Mouse (Mus musculus) kidney, embryonic 15.5 days (tissue): ENCODE data around the gene Vps26c. TPM values are rescaled to one million over a fixed set of nuclear protein-coding genes. Genes with fewer than 3 reads are reported as not detected.
"Not testable (repeated sequence)": the region's sequence is repeated elsewhere in the genome, so short reads cannot be mapped to it uniquely, and the experiment has no call there.

Experiments used
- ATAC-seq: fragments of 200-750 bp; cut with Nextera tagmentation; replicated peaks from 2 replicates; pipeline ENCODE4 v1.8.0; 2017; ENCODE audit warnings: moderate TSS enrichment; ENCODE audit not compliant: low FRiP score
- H3K27ac ChIP-seq: fragments of 300-500 bp; sonication (generic); 2 replicates; pipeline ENCODE4 v1.5.1; 2015; ENCODE audit warnings: mild to moderate bottlenecking, inconsistent platforms
- H3K27me3 ChIP-seq: fragments of 300-500 bp; sonication (generic); 2 replicates; pipeline ENCODE4 v1.6.1; 2015; ENCODE audit warnings: inconsistent platforms
- H3K36me3 ChIP-seq: fragments of 300-500 bp; sonication (generic); 2 replicates; pipeline ENCODE4 v1.6.1; 2015; ENCODE audit warnings: inconsistent platforms
- H3K4me1 ChIP-seq: fragments of 300-500 bp; sonication (generic); 2 replicates; pipeline ENCODE4 v1.6.1; 2015; ENCODE audit warnings: inconsistent platforms
- H3K4me2 ChIP-seq: fragments of 300-500 bp; sonication (generic); 2 replicates; pipeline ENCODE4 v1.6.1; 2015; ENCODE audit warnings: moderate library complexity, mild to moderate bottlenecking, inconsistent platforms
- H3K4me3 ChIP-seq: fragments of 300-500 bp; sonication (generic); replicated peaks from 2 replicates; pipeline ENCODE4 v1.5.1; 2015; ENCODE audit warnings: mild to moderate bottlenecking, inconsistent platforms
- H3K9ac ChIP-seq: fragments of 300-500 bp; sonication (generic); 2 replicates; pipeline ENCODE4 v1.6.1; 2015; ENCODE audit warnings: mild to moderate bottlenecking, inconsistent platforms
- H3K9me3 ChIP-seq: fragments of 300-500 bp; sonication (generic); replicated peaks from 2 replicates; pipeline ENCODE4 v1.6.1; 2016; ENCODE audit warnings: inconsistent platforms
- WGBS: fragments of 180-500 bp; shearing (Covaris S2); methylation state at CpG from one replicate; pipeline ENCODE4 v1.1.7; 2015; ENCODE audit warnings: mixed read lengths; 5-methylcytosine and 5-hydroxymethylcytosine counted together
- polyA plus RNA-seq: library from polyadenylated mRNA; unstranded; fragments of >200 nt; fragmentation: Nextera tagmentation; extraction: Ambion mirVana; gene quantifications from 2 replicates; pipeline ENCODE4 v1.2.1, GENCODE M21; 2015

Vps26c gene
- polyA plus RNA-seq, 1 experiment from 2014 or later, result 59.3 TPM

GRCm38 (mm10) chr16:94519028-94519427, 7.6 kb downstream of the Vps26c start:
- Histone ChIP-seq H3K9me3 (no peaks in the 10 kb centered on the region), H3K27ac (peak overlapping the region; percentile 75), H3K9ac (no peak overlapping the region), H3K4me1 (peaks cover 31% of the 10 kb centered on the region), H3K4me2 (no peak overlapping the region), H3K27me3 (no peaks in the 10 kb centered on the region), H3K4me3 (no peak overlapping the region), H3K36me3 (0 out of 2 replicates have a peak, but pooled peaks cover 3% of the 10 kb centered on the region)
- WGBS, result 43% methylated on average over 6 of the region's 6 CpGs
- ATAC-seq, result peak; percentile 70

GRCm38 (mm10) chr16:94517606-94518005, 9.0 kb downstream of the Vps26c start:
- ATAC-seq, result no peak
- Histone ChIP-seq H3K36me3 (peaks cover 13% of the 10 kb centered on the region; the same call in 1 of the 2 replicates), H3K4me3 (no peak overlapping the region), H3K4me2 (no peak overlapping the region), H3K9me3 (no peaks in the 10 kb centered on the region), H3K9ac (no peak overlapping the region), H3K27ac (no peak overlapping the region), H3K27me3 (no peaks in the 10 kb centered on the region), H3K4me1 (peaks cover 24% of the 10 kb centered on the region; the same call in 1 of the 2 replicates)
- WGBS, result 95% methylated on average over 2 of the region's 2 CpGs

GRCm38 (mm10) chr16:94509983-94510382, 16.6 kb downstream of the Vps26c start:
- H3K36me3 ChIP-seq, result peaks cover 65% of the 10 kb centered on the region
- no peak overlapping the region for H3K27ac ChIP-seq
- H3K4me3 ChIP-seq, result no peak overlapping the region
- no peaks in the 10 kb centered on the region for H3K9me3 ChIP-seq
- 83% methylated on average over 2 of the region's 2 CpGs for WGBS
- no peak overlapping the region for H3K9ac ChIP-seq
- no peaks in the 10 kb centered on the region for H3K27me3 ChIP-seq
- H3K4me1 ChIP-seq, result no peaks in the 10 kb centered on the region
- H3K4me2 ChIP-seq, result no peak overlapping the region
- no peak for ATAC-seq

- no peaks in the 10 kb centered on the region for H3K4me1 ChIP-seq
- H3K36me3 ChIP-seq, result peaks cover 77% of the 10 kb centered on the region
- 86% methylated on average over 8 of the region's 8 CpGs for WGBS
- H3K4me2 ChIP-seq, result no peak overlapping the region
- no peak overlapping the region for H3K9ac ChIP-seq
- no peak for ATAC-seq
- H3K27me3 ChIP-seq, result no peaks in the 10 kb centered on the region
- H3K4me3 ChIP-seq, result no peak overlapping the region
- no peak overlapping the region for H3K27ac ChIP-seq
- no peaks in the 10 kb centered on the region for H3K9me3 ChIP-seq
Observed at GRCm38 (mm10) chr16:94508769-94509168, 17.9 kb downstream of the Vps26c start.

GRCm38 (mm10) chr16:94507071-94507470, 19.6 kb downstream of the Vps26c start:
- Histone ChIP-seq H3K9ac (no peak overlapping the region), H3K4me3 (no peak overlapping the region), H3K27me3 (no peaks in the 10 kb centered on the region), H3K4me2 (no peak overlapping the region), H3K9me3 (no peaks in the 10 kb centered on the region), H3K27ac (no peak overlapping the region), H3K4me1 (no peaks in the 10 kb centered on the region), H3K36me3 (peaks cover 82% of the 10 kb centered on the region)
- WGBS, result 95% methylated on average over 2 of the region's 2 CpGs
- no peak for ATAC-seq

GRCm38 (mm10) chr16:94504192-94504591, 22.4 kb downstream of the Vps26c start:
- peaks cover 84% of the 10 kb centered on the region for H3K36me3 ChIP-seq

GRCm38 (mm10) chr16:94497911-94498310, 28.7 kb downstream of the Vps26c start:
- Histone ChIP-seq H3K36me3 (peaks cover 70% of the 10 kb centered on the region), H3K9ac (no peak overlapping the region), H3K9me3 (no peaks in the 10 kb centered on the region), H3K4me3 (no peak overlapping the region), H3K4me2 (no peak overlapping the region), H3K27ac (no peak overlapping the region), H3K27me3 (no peaks in the 10 kb centered on the region), H3K4me1 (no peaks in the 10 kb centered on the region)
- ATAC-seq, result no peak
- WGBS, result 85% methylated on average over 5 of the region's 5 CpGs

More at GRCm38 (mm10) chr16:94504192-94504591, 22.4 kb downstream of the Vps26c start:
- WGBS, result 90% methylated on average over 5 of the region's 5 CpGs
- H3K9me3 ChIP-seq, result no peaks in the 10 kb centered on the region
- no peak overlapping the region for H3K27ac ChIP-seq
- no peak overlapping the region for H3K9ac ChIP-seq
- ATAC-seq, result no peak
- no peaks in the 10 kb centered on the region for H3K4me1 ChIP-seq
- H3K4me3 ChIP-seq, result no peak overlapping the region
- H3K4me2 ChIP-seq, result no peak overlapping the region
- no peaks in the 10 kb centered on the region for H3K27me3 ChIP-seq

- H3K27me3 ChIP-seq, H3K9ac ChIP-seq, H3K9me3 ChIP-seq, H3K4me2 ChIP-seq, H3K4me1 ChIP-seq, H3K27ac ChIP-seq, H3K4me3 ChIP-seq, ATAC-seq: not testable (repeated sequence)
- WGBS, result 92% methylated on average over 7 of the region's 7 CpGs
- H3K36me3 ChIP-seq, result peaks cover 63% of the 10 kb centered on the region
Observed at GRCm38 (mm10) chr16:94497176-94497575, 29.5 kb downstream of the Vps26c start.

GRCm38 (mm10) chr16:94489326-94489725, 37.3 kb downstream of the Vps26c start:
- no peak overlapping the region for H3K4me2 ChIP-seq
- no peak for ATAC-seq
- H3K9ac ChIP-seq, result no peak overlapping the region
- H3K36me3 ChIP-seq, result no peaks in the 10 kb centered on the region
- no peak overlapping the region for H3K27ac ChIP-seq
- H3K9me3 ChIP-seq, result no peaks in the 10 kb centered on the region
- no peaks in the 10 kb centered on the region for H3K4me1 ChIP-seq
- no peak overlapping the region for H3K4me3 ChIP-seq
- no peaks in the 10 kb centered on the region for H3K27me3 ChIP-seq
- WGBS, result 89% methylated on average over 5 of the region's 5 CpGs

- H3K36me3 ChIP-seq, result no peaks in the 10 kb centered on the region
- H3K27ac ChIP-seq, result no peak overlapping the region
- ATAC-seq, result no peak
- no peaks in the 10 kb centered on the region for H3K9me3 ChIP-seq
- H3K9ac ChIP-seq, result no peak overlapping the region
- H3K4me1 ChIP-seq, result no peaks in the 10 kb centered on the region
- no peaks in the 10 kb centered on the region for H3K27me3 ChIP-seq
- no peak overlapping the region for H3K4me2 ChIP-seq
- 76% methylated on average over 5 of the region's 5 CpGs for whole genome bisulfite sequencing
- H3K4me3 ChIP-seq, result no peak overlapping the region
Observed at GRCm38 (mm10) chr16:94487341-94487740, 39.3 kb downstream of the Vps26c start.

GRCm38 (mm10) chr16:94484752-94485535, 41.7 kb downstream of the Vps26c start:
- Histone ChIP-seq H3K9ac (no peak overlapping the region), H3K4me3 (no peak overlapping the region), H3K4me2 (no peak overlapping the region), H3K27ac (no peak overlapping the region), H3K9me3 (no peaks in the 10 kb centered on the region), H3K36me3 (no peaks in the 10 kb centered on the region), H3K27me3 (no peaks in the 10 kb centered on the region), H3K4me1 (no peaks in the 10 kb centered on the region)
- ATAC-seq, result no peak
- WGBS, result 78% methylated on average over 11 of the region's 11 CpGs

GRCm38 (mm10) chr16:94473086-94473822, 53.4 kb downstream of the Vps26c start:
- no peak overlapping the region for H3K4me3 ChIP-seq
- H3K9ac ChIP-seq, result no peak overlapping the region
- peaks cover 44% of the 10 kb centered on the region for H3K36me3 ChIP-seq
- H3K9me3 ChIP-seq, result no peaks in the 10 kb centered on the region
- no peak overlapping the region for H3K4me2 ChIP-seq
- ATAC-seq, result no peak
- WGBS, result 84% methylated on average over 11 of the region's 11 CpGs
- no peaks in the 10 kb centered on the region for H3K27me3 ChIP-seq
- no peak overlapping the region for H3K27ac ChIP-seq
- no peaks in the 10 kb centered on the region for H3K4me1 ChIP-seq
